Mouse (Mus musculus) gastrocnemius, adult 2 months (tissue): ENCODE data around the gene Snx8. TPM values are rescaled to one million over a fixed set of nuclear protein-coding genes. Genes with fewer than 3 reads are reported as not detected.

Experiments used
- DNase-seq: peaks from one replicate; pipeline ENCODE4 v3.0.0; 2022
- H3K27ac ChIP-seq: fragments of 200-600 bp; 2 replicates; pipeline ENCODE4 v1.8.1; 2022; ENCODE audit warnings: mild to moderate bottlenecking
- H3K4me3 ChIP-seq: fragments of 200-600 bp; 2 replicates; pipeline ENCODE4 v1.8.1; 2022; ENCODE audit warnings: mild to moderate bottlenecking, moderate library complexity
- CTCF ChIP-seq: fragments of 200-600 bp; IDR thresholded peaks from 2 replicates; pipeline ENCODE4 v1.8.1; 2022; ENCODE audit warnings: antibody characterized with exemption, mild to moderate bottlenecking, moderate library complexity
- intact Hi-C: fragments of 180-260 bp; cut with DNase I; formaldehyde crosslinking; loops from one replicate; pipeline ENCODE4 v1.15.1; 2025
- total RNA-seq, 2 experiments: library from RNA; stranded (reverse); gene quantifications; 2 replicates each; pipeline ENCODE4 v1.2.3; 2021

The Snx8 gene
- total RNA-seq, 2 experiments from 2014 or later = 8.0 to 9.5 TPM

DNA sequence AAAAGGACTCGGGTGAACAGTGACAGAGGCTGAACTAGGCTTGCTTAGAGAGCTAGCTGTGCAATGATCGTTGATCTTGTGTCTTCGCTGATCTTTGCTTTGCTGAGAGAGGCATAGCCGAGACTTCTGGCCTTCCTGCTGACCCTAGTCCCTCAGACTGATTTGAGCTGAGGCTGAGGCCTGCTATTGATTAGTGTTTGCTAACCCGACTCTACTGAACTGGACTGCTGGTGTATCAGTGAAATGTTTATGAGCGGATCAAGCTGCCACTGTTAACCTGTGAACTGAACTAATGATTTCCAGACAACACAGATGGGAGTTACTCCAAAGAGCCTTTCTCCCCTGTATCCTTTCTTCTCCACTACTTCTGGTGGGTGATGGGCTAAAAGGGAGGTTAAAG lies 16.1 kb upstream of the Snx8 start:
- TF ChIP-seq CTCF = no peak
- intact Hi-C loops = no loop called here
- no peak for DNase-seq
- Histone ChIP-seq H3K4me3 (no peak overlapping the region), H3K27ac (no peak overlapping the region)

DNA sequence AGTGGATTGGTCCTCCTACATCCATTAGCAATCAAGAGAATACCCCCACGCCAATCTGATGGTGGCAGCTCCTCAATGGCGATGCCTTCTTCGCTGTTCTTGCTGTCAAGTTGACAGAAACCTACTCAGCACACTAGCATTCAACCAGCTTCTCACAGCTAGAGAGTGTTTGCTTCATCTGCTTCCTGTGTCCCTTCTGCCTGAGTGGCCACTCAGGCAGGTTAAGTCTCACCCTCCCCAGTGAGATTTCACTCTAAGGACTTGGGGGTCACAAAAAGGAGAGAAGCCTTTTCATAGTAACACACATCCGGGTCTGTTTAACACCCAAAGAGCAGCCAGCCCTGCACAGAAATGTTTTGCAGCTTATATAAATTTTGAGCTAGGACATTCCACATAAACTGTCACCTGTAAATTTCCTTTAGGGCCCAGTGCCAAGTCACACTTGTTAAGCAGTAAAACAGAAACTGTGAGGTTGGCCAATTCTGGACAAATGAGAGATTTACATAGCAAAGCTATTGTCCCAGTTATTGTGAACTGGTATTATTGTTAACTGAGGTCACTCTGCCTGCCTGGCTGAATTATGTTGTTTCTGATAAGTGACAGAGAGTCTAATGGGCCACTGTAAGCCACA lies 13.7 kb upstream of the Snx8 start:
- no peak for TF ChIP-seq CTCF
- Histone ChIP-seq H3K27ac (no peak overlapping the region), H3K4me3 (no peak overlapping the region)
- intact Hi-C loops = no loop called here
- DNase-seq = no peak

DNA sequence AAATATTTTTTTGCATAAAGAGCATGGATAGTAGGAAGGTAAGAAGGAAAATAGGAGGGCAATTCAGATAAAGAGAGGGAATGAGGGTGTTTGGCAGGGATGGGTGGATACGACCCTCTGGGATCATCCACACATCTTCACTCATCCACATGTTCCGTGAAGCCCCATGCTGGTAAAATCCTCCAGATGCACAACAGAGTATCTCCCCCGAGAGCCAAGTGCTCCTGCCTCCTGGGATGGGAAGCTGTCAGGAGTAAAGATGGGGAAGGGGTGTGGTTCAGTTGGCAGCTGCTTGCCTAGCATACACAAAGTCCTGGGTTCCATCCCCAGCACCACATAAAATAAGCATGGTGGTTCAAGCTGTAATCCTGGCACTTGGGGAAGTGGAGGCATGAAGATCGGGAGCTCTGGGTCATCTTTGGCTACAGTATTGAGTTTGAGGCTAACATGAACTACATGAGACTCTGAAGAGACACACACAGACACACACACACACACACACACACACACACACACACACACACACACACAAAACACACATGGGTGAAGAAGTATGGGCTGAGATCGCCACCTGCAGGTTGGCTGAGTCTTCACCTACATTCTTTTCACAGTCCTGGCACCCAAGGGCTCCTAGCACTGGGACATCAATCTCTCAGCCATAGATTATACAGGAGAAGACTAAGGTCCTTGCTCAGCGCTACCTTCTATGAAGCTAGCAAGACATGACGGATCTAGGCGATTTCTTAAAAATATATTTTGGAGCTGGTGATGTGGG lies 7.3 kb upstream of the Snx8 start:
- DNase-seq = peak; percentile 34
- Histone ChIP-seq H3K4me3 (no peak overlapping the region), H3K27ac (no peak overlapping the region)
- intact Hi-C loops = no loop called here
- peak; percentile 42 for TF ChIP-seq CTCF

DNA sequence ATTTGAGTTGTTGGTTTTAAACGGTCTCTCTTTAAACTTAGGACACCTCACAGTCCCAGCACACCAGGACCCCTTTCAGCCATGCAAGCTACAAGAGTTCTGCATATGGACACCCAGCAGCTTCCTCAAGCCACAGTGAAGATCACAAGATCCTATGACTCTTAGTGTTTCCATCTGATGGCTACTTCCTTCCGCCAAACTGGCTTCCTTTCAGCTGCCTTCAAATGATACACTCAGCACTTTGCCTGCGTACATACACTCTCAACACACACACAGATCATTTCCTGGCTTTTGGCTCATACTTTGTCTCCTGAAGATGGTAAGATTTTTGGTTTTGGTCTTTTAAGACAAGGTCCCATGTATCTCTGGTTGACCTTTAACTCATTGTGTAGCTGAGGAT lies 3.6 kb upstream of the Snx8 start:
- intact Hi-C loops = no loop called here
- DNase-seq = no peak
- Histone ChIP-seq H3K4me3 (no peak overlapping the region), H3K27ac (no peak overlapping the region)
- no peak for TF ChIP-seq CTCF

DNA sequence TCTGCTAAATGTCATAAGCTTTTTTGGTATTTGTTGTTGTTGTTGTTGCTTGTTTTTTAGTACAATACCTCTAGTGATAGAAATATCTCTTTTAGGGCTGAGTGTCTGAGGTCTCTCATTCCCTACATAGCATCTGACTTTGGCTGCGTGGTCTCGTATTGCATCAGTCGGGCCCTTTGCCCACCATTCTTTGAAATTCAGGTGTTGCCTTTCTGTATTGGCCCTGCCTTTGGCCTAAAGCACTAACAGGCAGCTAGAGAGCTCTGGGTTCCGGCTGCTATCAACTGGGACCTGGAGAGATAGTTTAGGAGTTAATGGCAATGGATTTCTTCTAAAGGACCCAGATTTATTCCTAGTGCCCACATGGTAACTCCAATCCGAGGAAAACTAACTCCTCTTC lies 2.9 kb upstream of the Snx8 start:
- H3K27ac ChIP-seq = peak overlapping the region; percentile 31; the same call in 1 of the 2 replicates
- intact Hi-C loops = no loop called here
- DNase-seq = no peak

DNA sequence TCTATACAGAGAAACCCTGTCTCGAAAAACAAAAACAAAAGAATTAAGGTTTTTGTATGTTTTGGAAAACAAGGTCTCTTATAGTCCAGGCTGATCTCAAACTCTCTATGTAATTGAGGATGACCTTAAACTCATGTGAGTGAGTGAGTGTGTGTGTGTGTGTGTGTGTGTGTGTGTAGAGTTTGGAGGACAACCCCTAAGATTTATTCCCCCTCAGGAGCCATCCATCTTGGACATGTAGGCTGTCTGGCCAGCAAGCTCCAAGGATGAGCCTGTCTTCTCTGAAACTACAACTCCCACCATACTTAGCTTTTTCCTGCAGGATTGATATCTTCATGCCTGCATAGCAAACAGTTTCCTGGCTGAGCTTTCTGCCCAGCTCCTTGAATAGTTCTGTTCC lies 2.4 kb upstream of the Snx8 start:
- no peak overlapping the region for H3K27ac ChIP-seq
- no peak for TF ChIP-seq CTCF
- no peak overlapping the region for H3K4me3 ChIP-seq
- no peak for DNase-seq
- intact Hi-C loops = no loop called here

More for the DNA sequence above, 2.9 kb upstream of the Snx8 start:
- no peak for TF ChIP-seq CTCF
- H3K4me3 ChIP-seq = no peak overlapping the region

DNA sequence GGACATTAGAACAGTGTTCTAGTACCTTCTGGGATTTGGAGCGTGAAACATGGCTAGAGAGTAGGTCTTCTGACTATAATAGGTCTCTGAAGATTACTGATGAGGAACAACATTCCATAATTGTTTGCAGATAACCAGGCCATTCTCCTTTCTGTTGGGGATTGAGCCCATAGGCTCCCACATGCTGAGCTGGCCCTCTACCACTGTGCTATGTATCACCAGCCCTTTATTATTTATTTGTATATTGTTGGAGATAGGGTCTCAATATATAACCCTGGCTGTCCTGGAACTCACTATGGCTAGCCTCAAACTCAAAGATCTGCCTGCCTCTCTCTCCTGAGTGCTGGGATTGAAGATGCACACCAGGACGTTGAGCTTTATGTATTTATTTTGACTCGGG lies 585 bp upstream of the Snx8 start:
- intact Hi-C loops = loop anchor here (2.0 to 5.0 kb wide), 2 partner anchors 29 to 57 kb away; partner anchors contain the start of genes Eif3b and Mrm2
- no peak for TF ChIP-seq CTCF
- no peak for DNase-seq
- Histone ChIP-seq H3K27ac (peak overlapping the region; percentile 66), H3K4me3 (peak overlapping the region; percentile 94)

DNA sequence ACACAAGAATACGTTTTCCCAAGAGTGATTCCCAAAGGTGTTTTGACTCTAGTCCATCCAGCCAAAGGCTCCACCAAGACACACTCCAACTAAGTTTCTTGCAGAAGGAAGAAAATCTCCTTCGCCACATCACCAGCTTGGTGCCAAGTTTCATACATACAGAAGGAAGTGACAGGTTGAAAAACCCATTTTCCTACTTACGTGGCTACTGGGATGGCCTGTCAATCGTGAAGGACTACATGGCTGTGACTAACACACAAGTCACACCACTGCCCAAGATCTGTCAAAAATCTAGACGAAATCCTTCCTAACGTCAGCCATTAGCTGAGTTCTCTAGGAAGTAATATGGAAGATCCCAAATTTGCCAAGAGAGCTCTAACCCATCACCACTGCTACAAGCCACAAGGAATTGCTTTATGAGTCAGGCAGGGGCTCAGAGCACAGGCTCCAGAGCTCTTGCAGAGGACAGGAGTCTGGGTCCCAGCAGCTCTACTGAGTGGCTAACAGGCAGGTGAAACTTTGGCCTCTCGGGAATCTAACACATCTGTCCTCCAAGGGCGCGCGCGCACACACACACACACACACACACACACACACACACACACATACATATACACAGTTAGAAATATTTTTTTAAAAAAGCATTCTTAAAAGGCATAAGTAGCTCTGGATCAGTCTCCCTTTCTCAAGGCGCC lies 1.1 kb downstream of the Snx8 start:
- H3K4me3 ChIP-seq = peak overlapping the region; percentile 94
- H3K27ac ChIP-seq = peak overlapping the region; percentile 87
- TF ChIP-seq CTCF = no peak
- DNase-seq = no peak
- intact Hi-C loops = loop anchor here (2.0 to 5.0 kb wide), 2 partner anchors 31 to 56 kb away; partner anchors contain the start of genes Eif3b and Mrm2

DNA sequence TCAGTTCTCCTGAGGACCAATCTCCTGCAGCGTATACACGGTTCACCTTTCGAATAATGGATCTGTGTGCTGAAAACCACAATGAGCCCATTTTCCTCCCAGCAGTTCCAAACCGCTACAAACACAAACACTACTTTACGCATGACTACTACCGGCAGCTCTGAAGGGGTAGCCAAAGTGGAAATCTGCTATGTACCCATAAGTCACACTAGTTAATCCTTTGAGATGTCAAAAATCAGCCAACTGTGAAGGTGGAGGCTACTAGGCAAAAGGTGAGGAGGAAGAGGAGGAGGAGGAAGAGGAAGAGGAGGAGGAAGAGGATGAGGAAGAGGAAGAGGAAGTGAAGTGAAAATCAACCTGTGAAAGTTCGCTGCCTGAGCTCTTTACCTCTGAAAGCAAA lies 1.8 kb downstream of the Snx8 start:
- intact Hi-C loops = loop anchor here (5.0 kb wide), 1 partner anchor 55 kb away; the partner anchor contains the start of gene Mrm2
- Histone ChIP-seq H3K27ac (no peak overlapping the region), H3K4me3 (peak overlapping the region; percentile 94)
- DNase-seq = no peak
- no peak for TF ChIP-seq CTCF

DNA sequence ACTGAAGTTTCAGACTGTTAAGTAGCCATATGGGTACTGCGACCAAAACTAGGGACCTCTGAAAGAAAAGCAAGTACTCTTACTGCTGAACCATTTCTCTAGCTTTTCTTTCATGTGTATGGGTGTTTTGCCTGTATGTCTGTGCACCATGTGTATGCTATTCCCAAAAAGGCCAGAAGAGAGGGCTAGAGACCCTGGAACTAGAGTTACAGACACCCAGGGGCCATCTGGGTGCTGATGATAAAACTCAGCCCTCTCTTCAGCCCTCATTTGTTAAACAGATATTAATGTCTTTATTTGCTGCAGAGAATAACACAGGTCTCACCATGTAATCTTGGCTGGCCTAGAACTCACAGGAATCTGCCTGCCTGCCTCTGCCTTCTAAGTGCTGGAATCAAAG lies 4.6 kb downstream of the Snx8 start:
- intact Hi-C loops = no loop called here
- no peak for TF ChIP-seq CTCF

DNA sequence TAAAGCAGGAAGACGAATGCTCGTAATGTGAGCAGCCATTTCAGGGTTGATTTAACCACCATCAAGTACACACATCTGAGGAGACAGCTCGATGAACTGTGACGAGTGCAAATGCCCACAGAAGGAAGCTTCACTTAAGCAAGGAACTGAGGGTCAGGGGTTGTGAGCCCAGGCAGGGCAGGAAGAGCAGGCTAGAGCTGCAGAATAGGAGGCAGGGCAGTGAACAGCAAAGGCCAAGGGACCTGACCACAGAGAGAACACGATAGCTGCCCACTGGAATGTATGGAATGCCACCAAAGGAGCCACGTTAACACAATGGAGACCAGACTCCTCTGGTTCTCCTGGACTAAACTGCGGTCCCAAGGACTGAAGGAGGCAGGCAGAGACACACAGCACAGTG lies 5.5 kb downstream of the Snx8 start:
- Histone ChIP-seq H3K27ac (peak overlapping the region; percentile 28; the same call in 1 of the 2 replicates), H3K4me3 (no peak overlapping the region)
- no peak for DNase-seq
- intact Hi-C loops = no loop called here
- no peak for TF ChIP-seq CTCF

More for the DNA sequence above, 4.6 kb downstream of the Snx8 start:
- DNase-seq = no peak
- H3K4me3 ChIP-seq = no peak overlapping the region
- no peak overlapping the region for H3K27ac ChIP-seq

DNA sequence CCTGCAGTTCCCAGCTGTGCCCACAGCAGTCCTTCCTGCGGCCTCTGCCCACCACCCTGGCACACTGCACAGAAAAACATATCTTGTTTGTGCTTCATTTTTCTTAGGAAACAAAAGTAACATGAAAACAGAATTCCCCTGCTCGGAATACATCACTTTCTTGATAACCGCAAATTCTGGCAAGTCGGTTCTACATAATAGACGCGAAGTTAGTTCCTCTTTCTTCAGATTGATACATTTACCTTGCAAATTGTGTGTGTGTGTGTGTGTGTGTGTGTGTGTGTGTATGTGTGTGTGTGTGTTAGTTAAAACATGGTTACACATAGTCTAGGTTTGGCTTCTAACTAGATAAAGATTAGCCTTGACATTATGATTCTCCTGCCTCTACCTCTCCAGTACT lies 6.4 kb downstream of the Snx8 start:
- H3K27ac ChIP-seq = no peak overlapping the region
- no peak for TF ChIP-seq CTCF
- intact Hi-C loops = no loop called here
- DNase-seq = no peak
- no peak overlapping the region for H3K4me3 ChIP-seq

DNA sequence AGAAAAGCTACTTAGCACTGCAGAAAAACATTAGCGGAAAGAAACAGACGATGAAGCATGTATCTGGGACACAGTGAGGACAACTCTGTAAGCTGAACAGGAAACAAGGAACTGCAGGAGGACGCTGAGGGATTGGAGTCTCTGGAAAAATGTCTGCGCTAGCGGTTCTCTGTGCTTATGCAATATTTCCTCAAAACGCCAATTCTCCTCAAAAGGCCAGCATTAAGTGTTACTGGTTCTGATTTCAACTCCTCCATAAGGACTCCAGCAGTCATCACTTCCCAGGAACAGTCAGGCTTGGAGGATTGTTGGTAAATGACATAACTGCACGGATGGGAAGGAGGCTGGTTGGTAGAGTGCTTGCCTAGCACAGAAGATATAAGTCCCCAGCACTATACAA lies 7.9 kb downstream of the Snx8 start:
- DNase-seq = no peak
- Histone ChIP-seq H3K27ac (no peak overlapping the region), H3K4me3 (no peak overlapping the region)
- TF ChIP-seq CTCF = no peak
- intact Hi-C loops = no loop called here
